Mouse (Mus musculus) thymus, adult 2 months (tissue): ENCODE results near the gene Fkbp1a.

Source experiments
- CTCF ChIP-seq: fragments of 200-500 bp; IDR thresholded peaks from 2 replicates; pipeline ENCODE4 v1.5.1; 2012; ENCODE audit warnings: mild to moderate bottlenecking, control low read depth, low read length, moderate library complexity, borderline replicate concordance; ENCODE audit not compliant: control insufficient read depth, poor library complexity, insufficient read depth; ENCODE audit errors: extremely low read depth
- POLR2A ChIP-seq: fragments of 200-500 bp; IDR thresholded peaks from 2 replicates; pipeline ENCODE4 v1.6.1; 2012; ENCODE audit warnings: mild to moderate bottlenecking, low read length, control low read depth, moderate library complexity; ENCODE audit not compliant: control insufficient read depth, poor library complexity, insufficient read depth; ENCODE audit errors: extremely low read depth

DNA sequence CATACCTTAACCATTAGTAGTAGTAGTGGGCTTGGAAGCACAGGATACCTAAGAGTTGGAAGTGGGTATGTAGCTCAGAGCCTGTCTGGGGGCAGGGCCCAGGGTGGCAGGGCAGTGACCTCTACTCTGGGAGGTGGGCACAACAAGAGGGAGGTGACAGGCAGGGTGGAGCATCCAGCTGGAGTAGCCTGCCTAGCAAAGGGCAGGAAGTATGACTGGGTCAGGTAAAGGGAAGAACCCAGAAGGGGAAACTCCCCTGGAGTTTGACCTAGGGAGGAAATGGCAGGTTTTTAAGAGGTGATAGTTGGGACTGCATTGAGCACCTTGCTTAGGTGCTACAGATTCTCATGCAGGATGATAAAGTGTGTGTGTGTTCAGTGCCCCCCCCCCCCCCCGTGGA lies 38.7 kb downstream of the Fkbp1a start:
- TF ChIP-seq CTCF, result no peak
- TF ChIP-seq POLR2A, result no peak
